Mouse (Mus musculus) lung, postnatal 14 days (tissue): ENCODE results near the gene Megf11.

Experiments used
- DNase-seq: peaks from one replicate; pipeline ENCODE4 v3.0.0; 2021

Megf11 gene

DNA sequence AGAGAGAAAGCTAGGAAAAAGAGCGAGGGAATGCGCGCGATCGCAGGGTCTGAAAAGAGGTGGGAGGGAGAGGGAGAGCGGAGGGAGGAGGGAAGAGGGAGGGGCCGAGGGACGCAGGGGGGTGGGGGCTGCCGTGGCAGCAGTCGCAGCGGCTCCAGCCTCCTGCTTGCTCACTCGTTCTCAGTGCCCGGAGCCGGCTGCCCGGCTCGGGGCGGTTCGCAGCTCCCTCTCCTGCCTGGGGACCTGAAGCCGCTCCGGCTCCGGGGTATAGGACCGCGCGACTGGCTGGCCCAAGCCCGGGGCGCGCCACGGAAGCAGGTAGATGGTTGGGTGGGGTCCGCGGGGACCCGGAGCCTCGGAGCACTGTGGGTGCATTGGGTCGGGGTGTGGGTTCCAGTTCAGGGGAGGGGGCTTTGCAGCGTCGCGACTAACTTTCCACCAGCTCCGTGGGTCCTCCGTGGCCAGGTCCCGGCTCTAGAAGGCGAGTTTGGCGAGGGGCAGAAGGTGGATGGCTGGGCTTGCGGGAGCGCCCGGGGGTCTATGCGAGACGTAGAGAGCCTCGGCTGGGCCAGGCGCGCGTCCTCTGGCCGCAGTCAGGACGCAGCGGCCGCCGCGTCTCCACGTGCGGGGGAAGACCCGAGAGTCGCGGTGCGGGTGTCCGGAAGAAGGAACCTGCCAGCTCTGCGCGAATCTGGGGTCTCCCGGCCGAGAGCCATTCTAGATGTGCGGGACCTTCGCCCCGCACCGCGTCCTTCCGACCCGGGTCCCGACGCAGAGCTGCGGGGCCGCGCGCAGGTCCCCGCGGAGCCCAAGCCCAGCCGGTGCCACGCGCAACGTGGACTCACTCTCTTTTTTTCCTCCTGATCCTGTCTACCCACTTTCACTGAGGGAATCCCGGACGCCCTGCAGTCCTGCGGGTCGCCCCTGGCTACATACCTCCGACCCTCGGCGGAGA, at the start of gene Megf11:
Gene Megf11, plus strand, starts transcription at position 116 of the 955 bp plus-strand sequence.
- DNase-seq = peak; percentile 30

DNA sequence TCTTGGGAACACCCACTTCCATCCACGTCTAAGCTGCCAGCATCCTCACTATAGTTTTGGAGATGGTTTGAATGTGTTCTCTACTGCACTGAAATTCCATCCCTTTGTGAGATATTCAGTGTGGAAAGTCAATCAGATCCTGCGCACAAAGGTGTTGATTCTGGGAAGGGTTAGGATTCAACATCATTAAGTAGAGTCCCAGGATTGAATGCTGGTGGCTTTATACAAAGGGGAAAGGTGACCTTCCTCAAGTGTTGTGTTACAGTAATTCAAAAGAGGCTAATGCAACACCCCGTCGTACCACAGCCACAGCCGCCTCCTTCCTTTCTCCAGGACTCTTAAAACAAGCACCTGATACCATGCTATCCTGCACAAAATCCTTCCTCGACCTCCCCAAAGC, 49.6 kb upstream of the Megf11 start:
- DNase-seq = no peak

DNA sequence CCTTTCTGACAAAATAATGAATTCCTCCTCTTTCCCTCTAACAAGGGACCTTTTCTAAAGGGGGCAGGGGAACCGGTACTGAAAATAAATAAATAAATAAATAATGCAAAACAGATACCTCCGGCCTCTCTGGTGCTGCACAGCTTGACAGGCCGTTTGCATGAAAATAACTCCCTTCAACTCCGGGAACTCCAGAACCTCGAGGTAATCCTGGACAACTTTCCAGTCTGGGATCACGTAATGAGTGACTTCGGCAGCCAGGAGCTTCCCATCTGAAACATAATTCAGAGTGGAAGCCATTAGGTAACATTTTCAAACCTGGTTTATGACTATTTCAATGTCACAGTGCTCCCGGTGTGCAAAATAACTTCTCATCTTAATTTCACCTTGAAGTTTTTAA, 46.1 kb upstream of the Megf11 start:
- no peak for DNase-seq

DNA sequence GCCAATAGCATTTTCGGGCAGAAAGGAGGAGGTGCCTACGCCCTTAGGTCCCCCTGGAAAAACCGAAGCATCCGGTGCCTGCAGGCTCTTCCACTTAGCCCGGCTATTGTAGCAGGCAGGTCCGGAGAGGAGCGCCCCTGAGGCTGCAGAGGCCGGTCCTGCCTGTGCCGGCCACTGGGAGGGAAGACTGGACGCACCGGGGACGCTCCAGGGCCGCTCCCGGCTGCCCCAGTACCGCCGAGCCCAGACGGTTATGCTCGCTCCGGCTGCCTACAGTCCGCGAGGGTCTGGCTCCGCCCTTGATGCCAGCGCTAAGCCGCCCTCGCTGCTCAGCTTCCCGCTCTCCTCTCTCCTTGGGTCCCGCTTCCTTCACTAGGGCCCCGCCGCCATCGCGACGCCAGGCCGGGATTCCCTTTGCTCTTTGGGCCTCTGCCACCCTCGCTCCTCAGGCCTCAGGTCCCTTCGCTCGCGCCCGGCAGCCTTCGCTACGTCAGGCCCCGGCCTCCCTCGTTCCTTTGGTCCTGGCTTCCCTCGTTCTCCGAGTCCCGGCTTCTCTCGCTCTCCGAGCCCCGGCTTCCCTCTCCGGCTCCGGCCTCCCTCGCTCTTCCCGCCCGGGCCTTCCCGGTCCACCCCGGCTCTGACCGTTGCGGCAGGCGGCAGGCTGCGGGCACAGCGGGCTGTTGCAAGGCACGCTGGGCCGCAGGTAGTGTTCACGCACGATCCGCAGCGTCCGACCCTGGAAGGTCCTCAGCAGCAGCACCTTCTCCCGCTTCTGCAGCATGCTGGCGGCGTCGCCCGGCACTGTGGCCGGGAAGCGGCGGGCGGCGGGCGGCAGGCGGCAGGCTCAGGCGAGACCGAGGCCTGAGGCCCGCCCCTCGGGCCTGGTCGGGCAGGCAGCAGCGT, 44.8 kb upstream of the Megf11 start:
- DNase-seq = peak; percentile 76

DNA sequence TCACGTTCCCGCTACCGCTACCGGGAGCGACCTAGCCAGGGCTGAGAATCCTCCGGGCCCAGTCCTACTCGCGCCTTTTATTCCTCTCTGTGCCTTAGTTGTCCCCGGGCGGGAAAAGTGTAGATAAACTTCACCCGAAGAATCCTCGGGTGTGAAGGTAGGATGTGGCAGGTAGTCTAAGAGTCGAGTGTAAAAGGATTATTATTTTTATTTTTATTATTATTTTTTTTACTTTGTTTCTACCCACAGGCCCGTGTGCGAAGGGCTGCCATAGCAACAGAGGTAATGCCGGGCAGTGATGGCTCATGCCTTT, 44.2 kb upstream of the Megf11 start, which contains the start of gene Dis3l:
Gene Dis3l, minus strand, starts transcription at position 35 of the 313 bp plus-strand sequence.
- no peak for DNase-seq

DNA sequence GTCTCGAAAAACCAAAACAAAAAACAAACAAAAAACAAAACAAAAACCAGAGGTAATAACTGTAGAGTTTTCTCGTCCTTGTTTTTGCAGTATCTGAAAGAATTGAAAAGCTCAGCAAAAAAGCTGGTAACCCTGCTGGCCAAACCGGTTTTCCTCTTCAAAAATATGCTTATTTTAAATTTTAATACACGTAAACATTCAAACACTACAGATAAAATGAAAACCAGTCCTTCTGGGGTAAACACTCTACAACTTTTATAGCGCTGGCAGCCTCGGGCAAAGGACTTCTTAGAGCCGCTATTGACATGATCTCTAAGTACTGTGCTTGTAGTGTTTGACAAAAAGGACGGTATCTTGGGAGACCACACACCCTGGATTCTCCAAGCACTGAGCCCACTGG, 43.8 kb upstream of the Megf11 start:
- DNase-seq = no peak

DNA sequence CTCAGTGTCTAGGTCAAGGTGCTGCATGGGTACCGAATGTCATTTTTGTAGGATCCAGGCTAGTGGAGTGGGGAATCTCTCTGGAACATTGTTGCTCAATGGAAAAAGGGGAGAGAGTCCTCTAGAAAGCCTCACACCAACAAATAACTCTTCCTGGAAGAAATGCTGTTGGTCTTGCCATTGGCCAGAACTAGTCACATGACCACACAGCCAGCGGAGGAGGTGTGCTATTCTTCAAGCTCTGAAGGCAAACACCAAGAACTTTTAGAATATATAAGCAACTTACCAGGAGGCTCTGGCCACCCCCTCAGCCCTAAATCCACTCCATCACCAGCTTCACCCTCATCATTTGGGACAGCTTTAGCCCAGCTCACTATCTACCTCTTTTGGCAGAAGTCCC, 41.8 kb upstream of the Megf11 start:
- no peak for DNase-seq

DNA sequence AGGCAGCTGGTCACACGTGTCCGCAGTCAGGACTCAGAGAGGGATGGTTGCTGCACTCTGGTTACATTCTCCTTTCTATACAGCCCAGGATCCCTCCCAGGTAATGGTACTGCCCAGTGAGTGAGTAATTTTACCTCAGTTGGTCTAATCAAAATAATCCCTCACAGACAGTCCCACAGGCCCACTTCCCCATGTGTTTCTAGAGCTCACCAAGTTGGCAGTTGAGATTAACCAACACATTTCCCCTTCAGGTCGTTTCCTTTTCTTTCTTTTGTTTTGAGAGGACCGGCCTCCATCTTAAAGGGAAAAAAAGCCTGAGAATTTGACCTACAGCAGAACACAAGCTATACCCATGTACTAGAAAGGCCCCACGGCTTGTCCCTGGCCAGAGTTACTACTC, 39.5 kb upstream of the Megf11 start:
- no peak for DNase-seq

DNA sequence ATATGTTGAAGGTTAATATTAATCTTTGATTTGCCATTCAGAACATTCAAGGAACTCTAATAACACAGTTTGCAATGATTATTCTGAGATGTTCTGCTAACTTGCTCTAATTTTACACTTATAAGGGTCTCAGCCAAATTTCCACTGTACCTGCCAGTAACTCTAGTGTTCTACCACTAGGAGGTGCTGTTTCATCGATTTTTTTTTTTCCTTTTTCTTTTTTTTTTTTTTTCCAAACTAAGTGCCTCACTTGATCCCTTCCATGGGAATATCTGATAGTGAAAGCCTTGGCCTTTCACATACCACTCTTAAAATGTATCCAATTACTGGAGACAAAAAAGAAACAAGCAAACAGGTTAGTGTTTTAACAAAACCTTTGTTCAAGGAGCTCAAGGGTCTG, 38.0 kb upstream of the Megf11 start:
- no peak for DNase-seq

DNA sequence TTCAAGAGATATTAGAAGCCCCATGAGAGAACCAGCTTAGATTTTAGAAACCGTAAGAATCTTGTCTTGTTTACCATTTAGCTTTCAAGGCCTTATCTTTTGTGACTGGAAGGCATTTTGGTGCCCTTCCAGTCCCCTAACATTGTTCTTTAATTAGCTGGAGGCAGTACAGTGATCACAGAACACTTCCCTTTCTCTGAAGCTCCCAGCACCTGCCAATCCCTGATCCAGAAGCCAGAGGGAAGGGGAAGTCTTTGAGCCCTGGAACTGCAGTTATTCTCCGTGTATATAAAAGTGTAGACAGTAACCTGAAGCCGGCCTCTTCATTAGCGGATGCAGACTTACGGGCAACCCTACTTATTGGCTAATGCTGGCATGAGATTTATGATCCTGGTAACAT, 35.9 kb upstream of the Megf11 start:
- no peak for DNase-seq

DNA sequence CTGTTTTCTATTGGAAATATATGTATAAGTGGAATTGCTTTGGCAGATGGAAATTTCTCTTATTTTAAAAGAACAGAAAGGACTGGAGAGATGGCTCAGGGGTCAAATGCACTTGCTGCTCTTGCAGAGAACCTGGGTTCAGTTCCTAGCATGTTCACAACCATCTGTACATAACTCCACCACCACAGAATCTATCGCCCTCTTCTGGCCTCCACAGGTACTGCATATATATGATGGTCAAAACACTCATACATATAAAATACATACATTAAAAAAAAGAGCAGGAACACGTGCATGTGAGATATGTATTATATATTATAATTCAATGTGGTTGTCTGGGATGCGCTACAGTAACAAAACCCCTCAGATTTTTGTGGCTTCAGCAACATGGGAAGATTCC, 34.2 kb upstream of the Megf11 start:
- no peak for DNase-seq

DNA sequence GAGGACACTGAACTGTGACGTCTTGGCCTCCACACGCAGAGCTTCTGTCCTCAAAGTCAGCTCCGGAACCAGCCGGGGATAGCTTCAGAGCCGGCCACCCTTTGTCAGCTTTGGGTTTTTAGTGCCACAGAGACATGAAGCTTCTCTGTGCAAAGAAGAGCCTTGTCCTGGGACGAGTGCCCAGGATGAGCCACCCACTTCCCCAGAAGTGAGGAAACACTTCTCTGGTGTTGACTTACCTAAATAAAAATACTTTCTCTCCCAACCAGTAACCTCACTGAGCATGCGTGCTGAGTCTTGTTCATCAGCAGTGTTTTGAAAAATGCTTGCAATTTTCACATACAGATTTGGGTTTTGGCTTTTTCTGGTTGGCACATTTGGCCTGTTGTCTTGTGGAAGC, 29.8 kb upstream of the Megf11 start:
- DNase-seq = no peak

DNA sequence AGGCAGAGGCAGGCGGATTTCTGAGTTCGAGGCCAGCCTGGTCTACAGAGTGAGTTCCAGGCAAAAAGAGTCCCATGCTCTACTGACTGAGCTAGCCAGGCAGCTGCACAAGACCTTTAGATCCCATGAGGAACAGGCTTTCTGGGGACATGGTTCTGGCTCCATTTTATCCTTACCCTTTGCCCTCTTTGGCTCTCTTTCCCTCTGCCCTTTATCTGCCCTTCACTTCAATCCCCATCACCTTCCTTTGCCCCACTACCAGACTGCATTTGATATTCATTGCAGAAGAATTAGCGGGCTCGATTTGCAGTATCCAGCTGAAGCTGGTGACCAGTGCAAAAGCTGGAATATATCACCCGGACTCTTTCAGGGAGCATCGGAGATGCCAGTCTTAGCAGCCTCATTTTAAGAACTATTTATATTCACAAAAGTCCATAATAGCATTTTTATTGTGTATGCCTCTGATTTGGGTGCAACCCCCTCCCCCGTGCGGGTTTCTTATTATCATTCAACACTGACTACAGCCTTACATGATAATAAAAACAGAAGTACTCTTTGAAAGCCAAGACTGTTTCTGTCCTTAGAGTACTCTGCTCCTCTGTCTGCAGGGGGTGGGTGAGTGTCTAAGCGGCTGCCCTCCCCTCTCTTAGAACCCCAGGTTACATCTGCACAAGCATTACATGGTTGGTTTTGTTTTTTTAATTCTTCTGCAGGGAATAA, 24.0 kb upstream of the Megf11 start:
- no peak for DNase-seq

DNA sequence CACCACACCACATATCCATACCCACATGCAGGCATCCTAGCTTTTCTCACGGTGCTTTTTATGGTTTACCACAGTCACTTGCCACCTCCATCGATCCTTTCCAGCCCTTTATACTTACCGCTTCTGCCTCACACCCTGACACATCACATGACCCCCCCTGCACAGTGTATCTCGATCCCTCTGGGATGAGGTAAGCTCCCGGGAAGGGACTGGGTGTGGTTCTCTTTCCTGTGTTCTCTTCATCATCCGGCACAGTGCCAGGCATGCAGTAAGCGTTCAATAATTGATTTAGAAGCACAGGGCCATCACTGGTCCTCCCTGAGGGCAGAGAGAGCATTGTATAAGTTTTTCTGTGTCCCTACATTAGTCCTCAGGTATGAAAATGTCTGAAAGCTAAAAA, 15.6 kb upstream of the Megf11 start:
- DNase-seq = no peak

DNA sequence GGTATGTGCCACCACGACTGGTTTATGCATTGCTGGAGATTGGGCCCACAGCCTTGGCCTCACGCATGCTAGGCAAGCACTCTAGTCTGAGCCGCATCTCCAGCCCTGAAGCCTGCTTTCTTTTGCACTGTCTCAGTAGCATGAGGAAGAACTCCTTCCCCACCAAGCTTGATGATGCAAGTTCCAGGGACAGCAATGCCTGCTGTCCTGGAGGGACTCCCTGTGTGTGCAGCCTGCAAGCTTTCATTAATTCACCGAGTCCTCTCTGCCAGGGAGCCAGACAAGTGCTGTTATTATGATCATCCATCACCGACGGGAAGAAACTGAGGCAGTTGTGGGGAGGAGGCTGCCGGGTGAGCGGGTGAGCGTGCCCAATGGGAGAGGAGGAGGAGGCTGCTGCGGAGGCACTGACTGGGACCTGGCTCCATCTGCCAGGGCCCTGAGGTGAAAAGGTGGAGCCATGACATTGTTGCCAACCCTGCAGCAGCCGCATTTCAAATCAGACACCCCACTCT, 14.1 kb upstream of the Megf11 start:
- no peak for DNase-seq

DNA sequence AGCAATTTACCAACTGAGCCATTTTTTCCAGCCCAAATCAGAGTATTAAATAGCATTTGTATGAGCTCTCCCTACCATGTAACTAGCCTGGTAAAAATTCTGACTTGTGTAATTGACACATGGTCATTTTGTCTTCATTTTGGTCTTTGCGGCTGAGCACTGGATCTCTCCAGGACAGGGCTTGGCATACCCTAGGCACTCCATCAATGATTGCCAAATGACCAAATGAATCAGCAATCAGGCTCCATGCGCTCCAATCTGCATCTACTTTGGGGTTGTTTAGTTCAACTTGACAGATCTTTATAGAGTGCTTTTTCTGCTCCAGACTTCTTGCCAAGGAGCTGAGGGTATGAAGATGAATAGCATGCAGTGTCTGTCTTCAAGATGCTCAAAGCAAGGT, 9.0 kb upstream of the Megf11 start:
- no peak for DNase-seq

DNA sequence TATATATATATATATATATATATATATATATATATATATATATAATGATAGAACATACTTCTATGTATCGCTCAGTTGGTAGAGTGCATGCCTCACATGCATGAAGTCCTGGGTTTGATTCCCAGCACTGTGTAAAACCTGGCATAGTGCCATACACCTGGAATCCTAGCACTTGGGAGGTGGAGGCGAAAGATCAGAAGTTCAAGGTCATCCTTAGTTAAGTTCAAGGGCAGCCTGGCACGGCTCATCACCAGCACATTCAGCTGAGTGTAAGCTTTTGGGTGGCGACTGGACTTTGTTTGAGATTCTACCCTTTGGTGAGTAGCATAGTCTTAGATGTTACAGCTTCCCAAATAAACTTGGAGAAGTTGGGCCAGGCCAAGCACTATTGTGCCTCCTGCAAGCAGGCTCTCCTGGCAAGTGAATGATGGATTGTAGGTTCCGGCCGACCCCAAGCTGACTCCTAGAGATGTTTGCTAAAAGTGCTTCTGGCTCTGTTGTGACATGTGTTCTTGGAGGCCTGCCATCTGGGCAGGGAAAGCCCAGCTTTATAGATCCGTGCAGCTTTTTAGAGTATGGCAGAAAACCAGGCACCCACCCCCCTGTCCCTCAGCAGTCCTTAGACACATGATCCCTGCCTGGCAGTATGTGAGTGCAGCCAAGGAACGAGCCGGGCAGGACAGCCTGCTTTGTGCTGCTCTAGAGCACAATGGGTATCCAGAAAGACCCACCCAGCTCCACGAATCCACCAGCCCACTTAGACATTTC, 2.2 kb upstream of the Megf11 start:
- peak; percentile 22 for DNase-seq

DNA sequence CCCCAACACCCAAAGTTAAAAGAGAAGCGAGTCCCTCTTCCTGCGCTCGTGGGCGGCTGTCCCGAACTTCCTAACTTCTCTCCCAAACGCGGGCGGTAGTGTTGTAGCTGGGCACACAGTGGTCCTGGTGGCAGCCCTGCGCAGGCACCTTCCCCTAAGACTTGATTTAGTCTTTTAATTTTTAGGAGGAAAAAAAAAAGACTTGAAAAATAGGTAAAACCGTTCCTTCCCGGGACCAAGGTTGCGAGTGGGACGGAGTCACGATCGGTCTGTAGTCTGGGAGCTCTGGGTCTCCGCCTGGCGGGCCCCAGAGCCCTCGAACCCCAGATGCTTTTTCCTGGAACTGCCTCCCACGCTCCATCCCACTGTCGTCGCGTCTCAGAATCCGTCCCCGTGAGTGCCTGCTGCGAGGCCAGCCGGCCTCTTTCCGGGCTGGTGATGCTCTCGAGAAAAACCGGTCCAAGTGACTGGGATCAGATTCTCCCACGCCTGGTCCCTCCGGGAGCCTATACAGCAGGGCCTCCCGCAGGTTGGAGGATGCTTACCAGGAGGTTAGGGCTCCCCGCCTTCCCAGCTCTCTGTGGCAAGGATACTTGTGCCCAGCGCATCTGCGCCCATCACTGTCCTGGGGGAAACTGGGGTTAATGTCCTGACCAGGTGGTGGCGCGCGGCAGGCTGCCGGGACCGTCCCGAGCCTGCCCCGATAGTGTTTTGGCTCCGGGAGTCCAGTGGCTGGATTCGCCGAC, 1.2 kb downstream of the Megf11 start:
- DNase-seq = peak; percentile 2

DNA sequence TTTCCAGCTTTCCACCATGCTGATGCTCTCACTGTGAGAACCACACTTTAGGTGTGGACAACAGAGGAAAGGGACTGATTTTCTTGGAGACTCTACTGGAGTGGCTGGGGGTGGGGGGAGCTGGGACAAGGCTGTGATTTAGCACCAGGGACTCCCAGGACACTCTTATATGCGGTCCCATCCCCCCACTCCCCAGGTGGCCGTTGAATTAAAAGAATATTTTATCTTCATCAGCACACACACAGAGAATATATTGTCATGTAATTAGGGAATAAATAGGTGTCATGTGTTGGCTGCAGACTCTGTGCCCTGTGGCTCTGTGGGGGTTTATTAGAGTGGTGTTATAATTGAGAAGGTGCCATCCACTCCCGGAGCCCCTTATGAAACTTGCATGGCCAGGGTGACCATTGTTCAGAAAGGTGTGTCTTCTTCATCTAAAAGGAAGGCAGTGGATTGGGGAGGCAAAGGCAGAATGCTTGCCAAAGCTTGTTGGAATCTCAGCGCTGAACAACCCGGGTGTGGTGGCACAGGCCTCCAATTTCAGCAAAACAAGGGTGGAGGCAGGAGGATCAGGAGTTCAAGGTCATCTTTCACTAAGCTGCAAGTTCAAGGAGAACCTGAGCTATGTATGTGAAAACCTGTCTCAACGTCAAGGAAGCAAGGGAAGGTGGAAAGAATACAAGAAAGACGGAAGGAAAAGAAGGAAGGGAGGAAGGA, 4.3 kb downstream of the Megf11 start:
- no peak for DNase-seq

DNA sequence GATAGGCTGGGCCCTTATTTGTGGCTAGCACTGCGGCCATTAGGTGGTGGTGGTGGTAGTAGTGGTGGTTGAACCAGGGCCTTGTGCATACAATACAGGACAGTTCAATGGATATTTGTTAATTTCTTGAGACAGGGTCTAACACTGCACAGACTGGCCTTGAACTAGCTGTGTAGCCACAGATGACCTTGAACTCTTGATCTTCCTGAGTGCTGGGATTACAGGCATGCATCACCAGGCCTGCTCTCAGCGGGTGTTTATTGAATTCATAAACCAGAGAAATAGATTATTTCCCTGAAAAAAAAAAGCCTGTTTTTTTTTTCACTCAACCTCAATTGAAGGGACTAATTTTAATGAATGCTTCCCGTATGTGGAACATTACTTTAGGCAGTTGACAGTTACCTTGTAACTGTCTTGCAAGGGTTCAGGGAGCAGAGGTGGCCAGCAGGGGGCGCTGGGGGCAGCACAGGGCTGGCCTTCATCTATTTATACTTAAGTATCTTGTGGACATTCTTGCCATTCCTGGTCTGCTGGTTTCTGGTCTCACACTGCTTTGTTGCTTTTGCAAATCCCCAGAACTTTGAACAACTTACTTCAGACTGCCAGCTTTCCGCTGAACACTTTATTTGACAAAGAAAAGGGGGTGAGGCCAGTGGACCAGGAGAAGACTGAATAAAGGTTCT, 8.6 kb downstream of the Megf11 start:
- DNase-seq = peak; percentile 89
